Mouse (Mus musculus): Measurements from ENCODE around the gene Zcchc14.

The Zcchc14 gene

GRCm38 (mm10) chr8:121652774-121653323, at the start of gene Zcchc14:
Zcchc14 (minus strand) TSS chr8:121652901.
- POLR2A ChIA-PET: interaction anchor here in 3 of 4 experiments (0.5 to 3.2 kb wide), 23 partner anchors 8 to 297 kb away, joined by 3 to 23 read pairs (median 4); partner anchors contain the start of genes Fbxo31 (in 2 of the 3), Map1lc3b (in 2 of the 3) and Banp (in 1 of the 3)

GRCm38 (mm10) chr8:121699936-121700335, 47.2 kb upstream of the Zcchc14 start:
- ChIA-PET CTCF (interaction anchor here in 1 of 4 experiments (0.7 kb wide), 1 partner anchor 142 kb away, joined by 4 read pairs; no protein-coding TSS in a partner anchor), POLR2A (interaction anchor here in 1 of 4 experiments (0.6 to 1.4 kb wide), 2 partner anchors 9 to 645 kb away, joined by 3 to 4 read pairs; no protein-coding TSS in a partner anchor)

More at GRCm38 (mm10) chr8:121652774-121653323, at the start of gene Zcchc14:
- CTCF ChIA-PET: interaction anchor here (0.6 to 2.0 kb wide), 11 partner anchors 11 to 1289 kb away, joined by 3 to 10 read pairs (median 3); partner anchors contain the start of gene Map1lc3b (in 1 of the 4)

GRCm38 (mm10) chr8:121698615-121699101, 46.0 kb upstream of the Zcchc14 start:
- ChIA-PET POLR2A (interaction anchor here in 3 of 4 experiments (0.7 to 2.0 kb wide), 5 partner anchors 10 to 152 kb away, joined by 3 to 6 read pairs (median 3); no protein-coding TSS in a partner anchor), CTCF (interaction anchor here in 3 of 4 experiments (0.8 to 1.8 kb wide), 5 partner anchors 10 to 993 kb away, joined by 3 to 5 read pairs (median 3); no protein-coding TSS in a partner anchor)

GRCm38 (mm10) chr8:121697735-121698614, 45.3 kb upstream of the Zcchc14 start:
- CTCF ChIA-PET: interaction anchor here in 3 of 4 experiments (0.6 to 1.8 kb wide), 8 partner anchors 11 to 993 kb away, joined by 3 to 8 read pairs (median 3); no protein-coding TSS in a partner anchor
- POLR2A ChIA-PET: interaction anchor here in 3 of 4 experiments (0.7 to 2.1 kb wide), 10 partner anchors 10 to 153 kb away, joined by 3 to 6 read pairs (median 4); no protein-coding TSS in a partner anchor

- ChIA-PET CTCF (interaction anchor here in 2 of 4 experiments (0.5 to 1.3 kb wide), 4 partner anchors 10 to 319 kb away, joined by 3 to 4 read pairs (median 3); no protein-coding TSS in a partner anchor), POLR2A (interaction anchor here in 1 of 4 experiments (2.1 kb wide), 1 partner anchor 22 kb away, joined by 6 read pairs; no protein-coding TSS in a partner anchor)
Measured at GRCm38 (mm10) chr8:121695585-121696184, 43.0 kb upstream of the Zcchc14 start.

GRCm38 (mm10) chr8:121694453-121694852, 41.8 kb upstream of the Zcchc14 start:
- ChIA-PET CTCF (interaction anchor here (0.6 to 1.9 kb wide), 22 partner anchors 8 to 656 kb away, joined by 3 to 8 read pairs (median 3); partner anchors contain the start of gene Fbxo31 (in 1 of the 4)), POLR2A (interaction anchor here in 1 of 4 experiments (0.5 kb wide), 1 partner anchor 474 kb away, joined by 4 read pairs; no protein-coding TSS in a partner anchor)

GRCm38 (mm10) chr8:121688496-121688895, 35.8 kb upstream of the Zcchc14 start:
- CTCF ChIA-PET: interaction anchor here (0.6 to 1.4 kb wide), 10 partner anchors 12 to 1663 kb away, joined by 3 to 5 read pairs (median 3); no protein-coding TSS in a partner anchor
- POLR2A ChIA-PET: interaction anchor here in 2 of 4 experiments (0.7 to 1.4 kb wide), 4 partner anchors 18 to 23 kb away, joined by 3 read pairs; no protein-coding TSS in a partner anchor

- CTCF ChIA-PET: interaction anchor here in 3 of 4 experiments (0.6 to 2.4 kb wide), 7 partner anchors 12 to 584 kb away, joined by 3 to 6 read pairs (median 3); no protein-coding TSS in a partner anchor
- POLR2A ChIA-PET: interaction anchor here in 3 of 4 experiments (0.5 to 1.4 kb wide), 7 partner anchors 19 to 942 kb away, joined by 3 to 8 read pairs (median 3); partner anchors contain the start of gene Map1lc3b (in 1 of the 3)
Measured at GRCm38 (mm10) chr8:121687455-121688161, 34.9 kb upstream of the Zcchc14 start.

- ChIA-PET POLR2A (interaction anchor here in 2 of 4 experiments (0.7 to 1.7 kb wide), 2 partner anchors 10 to 13 kb away, joined by 3 to 6 read pairs; no protein-coding TSS in a partner anchor), CTCF (interaction anchor here in 3 of 4 experiments (0.8 to 1.7 kb wide), 11 partner anchors 9 to 665 kb away, joined by 3 to 7 read pairs (median 3); no protein-coding TSS in a partner anchor)
Measured at GRCm38 (mm10) chr8:121685419-121685818, 32.7 kb upstream of the Zcchc14 start.

- CTCF ChIA-PET: no interaction called here
- POLR2A ChIA-PET: no interaction called here
Measured at GRCm38 (mm10) chr8:121683083-121683832, 30.6 kb upstream of the Zcchc14 start.

- POLR2A ChIA-PET: interaction anchor here in 1 of 4 experiments (0.7 kb wide), 1 partner anchor 11 kb away, joined by 3 read pairs; no protein-coding TSS in a partner anchor
- CTCF ChIA-PET: interaction anchor here (0.6 to 1.3 kb wide), 5 partner anchors 12 to 763 kb away, joined by 3 read pairs; no protein-coding TSS in a partner anchor
Measured at GRCm38 (mm10) chr8:121681457-121681856, 28.8 kb upstream of the Zcchc14 start.

GRCm38 (mm10) chr8:121680896-121681295, 28.2 kb upstream of the Zcchc14 start:
- CTCF ChIA-PET: interaction anchor here in 3 of 4 experiments (0.9 to 1.3 kb wide), 3 partner anchors 13 to 78 kb away, joined by 3 read pairs; no protein-coding TSS in a partner anchor
- POLR2A ChIA-PET: no interaction called here

GRCm38 (mm10) chr8:121678696-121679095, 26.0 kb upstream of the Zcchc14 start:
- POLR2A ChIA-PET: interaction anchor here in 1 of 4 experiments (1.2 kb wide), 1 partner anchor 9 kb away, joined by 3 read pairs; no protein-coding TSS in a partner anchor
- CTCF ChIA-PET: interaction anchor here in 2 of 4 experiments (0.7 to 1.2 kb wide), 3 partner anchors 11 to 263 kb away, joined by 3 to 7 read pairs (median 3); no protein-coding TSS in a partner anchor

GRCm38 (mm10) chr8:121675701-121676100, 23.0 kb upstream of the Zcchc14 start:
- ChIA-PET POLR2A (interaction anchor here in 3 of 4 experiments (0.6 to 2.4 kb wide), 20 partner anchors 9 to 853 kb away, joined by 3 to 6 read pairs (median 3); partner anchors contain the start of gene Zcchc14 (in 2 of the 3)), CTCF (interaction anchor here in 3 of 4 experiments (0.6 to 3.2 kb wide), 14 partner anchors 10 to 204 kb away, joined by 3 to 13 read pairs (median 4); partner anchors contain the start of gene Fbxo31 (in 1 of the 3))

- ChIA-PET CTCF (interaction anchor here (0.7 to 3.2 kb wide), 11 partner anchors 11 to 205 kb away, joined by 3 to 13 read pairs (median 3); no protein-coding TSS in a partner anchor), POLR2A (interaction anchor here in 3 of 4 experiments (0.6 to 2.4 kb wide), 16 partner anchors 9 to 444 kb away, joined by 3 to 6 read pairs (median 3); partner anchors contain the start of gene Zcchc14 (in 2 of the 3))
Measured at GRCm38 (mm10) chr8:121675161-121675560, 22.5 kb upstream of the Zcchc14 start.

All from embryonic stem cell, embryonic (primary cell).